Mouse (Mus musculus) left cerebral cortex, postnatal 10 days (tissue): ENCODE results near the gene Ift140. TPM values are rescaled to one million over a fixed set of nuclear protein-coding genes. Genes with fewer than 3 reads are reported as not detected.

Experiments used
- total RNA-seq, 2 experiments: library from RNA; stranded (reverse); gene quantifications; 2 replicates each; pipeline ENCODE4 v1.2.3; 2021

Gene Ift140
- total RNA-seq, 2 experiments from 2014 or later, result 25.4 to 28.9 TPM

Other genes starting within 250 kb of the Ift140 start
- not detected for gene Meiob, start 211.8 kb upstream of the Ift140 start, total RNA-seq
- gene Hagh, start 175.9 kb upstream of the Ift140 start, total RNA-seq, result 100 to 1,000 TPM in 1 of 2 experiments, 10 to 100 TPM in 1; 92.4 to 102 TPM
- 10 to 100 TPM; 14.8 to 16.5 TPM for gene Fahd1, start 165.7 kb upstream of the Ift140 start, total RNA-seq
- under 1 TPM; 0.17 to 0.32 TPM for gene Igfals, start 150.1 kb upstream of the Ift140 start, total RNA-seq
- gene Nubp2, start 129.7 kb upstream of the Ift140 start, total RNA-seq, result 10 to 100 TPM; 37.8 to 40.2 TPM
- 10 to 100 TPM; 48.0 to 48.3 TPM for gene Spsb3, start 129.4 kb upstream of the Ift140 start, total RNA-seq
- gene Eme2, start 121.0 kb upstream of the Ift140 start, total RNA-seq, result 10 to 100 TPM; 53.9 to 56.6 TPM
- 10 to 100 TPM; 58.4 to 64.8 TPM for gene Mrps34, start 121.0 kb upstream of the Ift140 start, total RNA-seq
- gene Nme3, start 119.6 kb upstream of the Ift140 start, total RNA-seq, result 10 to 100 TPM; 42.2 to 43.5 TPM
- 100 to 1,000 TPM; 288 to 297 TPM for gene Mapk8ip3, start 79.1 kb upstream of the Ift140 start, total RNA-seq
- gene Jpt2, start 55.4 kb upstream of the Ift140 start, total RNA-seq, result 10 to 100 TPM; 11.9 to 13.1 TPM
- 10 to 100 TPM; 24.0 to 25.0 TPM for gene Cramp1l, start 297 bp upstream of the Ift140 start, total RNA-seq
- gene Tmem204, start 67.5 kb downstream of the Ift140 start, total RNA-seq, result 1 to 10 TPM; 7.2 to 7.8 TPM
- 10 to 100 TPM; 35.4 to 41.1 TPM for gene Telo2, start 99.9 kb downstream of the Ift140 start, total RNA-seq
- 1 to 10 TPM; 2.0 to 2.3 TPM for gene Ptx4, start 104.7 kb downstream of the Ift140 start, total RNA-seq
- gene Clcn7, start 117.3 kb downstream of the Ift140 start, total RNA-seq, result 10 to 100 TPM; 44.6 to 44.9 TPM
- not detected for gene Ccdc154, start 146.4 kb downstream of the Ift140 start, total RNA-seq
- gene Gm38655, start 159.4 kb downstream of the Ift140 start, total RNA-seq, result not detected
- 10 to 100 TPM; 17.6 to 17.9 TPM for gene BC003965, start 168.5 kb downstream of the Ift140 start, total RNA-seq
- 10 to 100 TPM; 31.8 to 32.3 TPM for gene Unkl, start 172.3 kb downstream of the Ift140 start, total RNA-seq
- 10 to 100 TPM; 60.4 to 67.4 TPM for gene Gnptg, start 224.0 kb downstream of the Ift140 start, total RNA-seq
- gene Tsr3, start 224.1 kb downstream of the Ift140 start, total RNA-seq, result 10 to 100 TPM; 28.6 to 30.3 TPM
- gene Baiap3, start 240.3 kb downstream of the Ift140 start, total RNA-seq, result 10 to 100 TPM; 17.4 to 35.0 TPM